Mouse (Mus musculus): ENCODE results near the gene Hnrnpd.

GRCm38 (mm10) chr5:100000500-100000899 is 21.8 kb upstream of the Hnrnpd start:
- TF ChIP-seq CTCF (IDR thresholded peaks at IDR 0.05; ENCODE audit: control insufficient read depth, insufficient read depth, insufficient read length): no peak
- no peak for TF ChIP-seq USF1 (IDR thresholded peaks at IDR 0.05; ENCODE audit: low read depth)
- no peak for TF ChIP-seq MYOG (IDR thresholded peaks at IDR 0.05; ENCODE audit: control insufficient read depth, extremely low read depth, insufficient read length)

All from C2C12 (cell line).